Mouse (Mus musculus) lung, embryonic 14.5 days (tissue): ENCODE measurements at regions not wholly inside any gene's neighbourhood (a gene's known extent, or its start where the extent isn't known, plus 50 kb on each side); places are given as distances from the start of the nearest gene placed in this dataset.

Experiments
- ATAC-seq: fragments of 200-750 bp; cut with Nextera tagmentation; 2 replicates; pipeline ENCODE4 v1.8.0; 2017; ENCODE audit warnings: mild to moderate bottlenecking, moderate TSS enrichment, moderate library complexity; ENCODE audit not compliant: insufficient read depth
- DNase-seq: peaks from one replicate; pipeline ENCODE4 v3.0.0-alpha.2; 2015
- H3K27ac ChIP-seq: fragments of 300-500 bp; sonication (generic); 2 replicates; pipeline ENCODE4 v1.5.1; 2014; ENCODE audit warnings: low read depth, mild to moderate bottlenecking, moderate library complexity
- H3K27me3 ChIP-seq: fragments of 300-500 bp; sonication (generic); 2 replicates; pipeline ENCODE4 v1.6.1; 2014; ENCODE audit warnings: low read length, control low read depth; ENCODE audit not compliant: insufficient read depth
- H3K36me3 ChIP-seq: fragments of 300-500 bp; sonication (generic); 2 replicates; pipeline ENCODE4 v1.6.1; 2014; ENCODE audit warnings: control low read depth; ENCODE audit not compliant: insufficient read depth
- H3K4me1 ChIP-seq: fragments of 300-500 bp; sonication (generic); 2 replicates; pipeline ENCODE4 v1.6.1; 2014; ENCODE audit warnings: antibody characterized with exemption, control low read depth; ENCODE audit not compliant: insufficient read depth
- H3K4me2 ChIP-seq: fragments of 300-500 bp; sonication (generic); 2 replicates; pipeline ENCODE4 v1.6.1; 2014; ENCODE audit warnings: mild to moderate bottlenecking
- H3K4me3 ChIP-seq: fragments of 300-500 bp; sonication (generic); 2 replicates; pipeline ENCODE4 v1.5.1; 2014; ENCODE audit warnings: low read depth, low read length
- H3K9ac ChIP-seq: fragments of 300-500 bp; sonication (generic); 2 replicates; pipeline ENCODE4 v1.6.1; 2014
- H3K9me3 ChIP-seq: fragments of 300-500 bp; sonication (generic); 2 replicates; pipeline ENCODE4 v1.6.1; 2016; ENCODE audit warnings: low read depth, low read length, control low read depth
- CTCF ChIP-seq: IDR thresholded peaks from 2 replicates; pipeline ENCODE4 v1.5.1; 2016; ENCODE audit warnings: antibody characterized with exemption, low read depth
- WGBS: fragments of 180-500 bp; shearing (Covaris S2); extraction: QIAGEN DNeasy Blood & Tissue Kit; methylation state at CpG from one replicate; pipeline ENCODE4 v1.1.7; 2014; 5-methylcytosine and 5-hydroxymethylcytosine counted together

- no peak overlapping the region for H3K27ac ChIP-seq
Measured at GRCm38 (mm10) chrX:11729992-11730391, 402.4 kb downstream of the H2al1j start.

GRCm38 (mm10) chrX:11732371-11732770 lies 404.7 kb downstream of the H2al1j start:
- H3K27me3 ChIP-seq, result no peaks in the 10 kb centered on the region
- ATAC-seq (no peak), DNase-seq (no peak)
- TF ChIP-seq CTCF, result no peak
- H3K9ac ChIP-seq, result no peak overlapping the region
- 91% methylated on average over 2 of the region's 2 CpGs for whole genome bisulfite sequencing
- H3K9me3 ChIP-seq, result no peaks in the 10 kb centered on the region
- H3K4me3 ChIP-seq, result no peak overlapping the region
- H3K4me2 ChIP-seq, result no peak overlapping the region
- no peak overlapping the region for H3K27ac ChIP-seq
- peaks cover 7% of the 10 kb centered on the region; the same call in 1 of the 2 replicates for H3K4me1 ChIP-seq
- no peaks in the 10 kb centered on the region for H3K36me3 ChIP-seq

More at GRCm38 (mm10) chrX:11729992-11730391, 402.4 kb downstream of the H2al1j start:
- Histone ChIP-seq H3K9ac (no peak overlapping the region), H3K36me3 (no peaks in the 10 kb centered on the region), H3K4me2 (no peak overlapping the region), H3K4me1 (peaks cover 7% of the 10 kb centered on the region; the same call in 1 of the 2 replicates), H3K27me3 (no peaks in the 10 kb centered on the region), H3K9me3 (no peaks in the 10 kb centered on the region), H3K4me3 (no peak overlapping the region)
- ATAC-seq (no peak), DNase-seq (no peak)
- 73% methylated on average over 6 of the region's 6 CpGs for WGBS
- TF ChIP-seq CTCF, result no peak

DNA sequence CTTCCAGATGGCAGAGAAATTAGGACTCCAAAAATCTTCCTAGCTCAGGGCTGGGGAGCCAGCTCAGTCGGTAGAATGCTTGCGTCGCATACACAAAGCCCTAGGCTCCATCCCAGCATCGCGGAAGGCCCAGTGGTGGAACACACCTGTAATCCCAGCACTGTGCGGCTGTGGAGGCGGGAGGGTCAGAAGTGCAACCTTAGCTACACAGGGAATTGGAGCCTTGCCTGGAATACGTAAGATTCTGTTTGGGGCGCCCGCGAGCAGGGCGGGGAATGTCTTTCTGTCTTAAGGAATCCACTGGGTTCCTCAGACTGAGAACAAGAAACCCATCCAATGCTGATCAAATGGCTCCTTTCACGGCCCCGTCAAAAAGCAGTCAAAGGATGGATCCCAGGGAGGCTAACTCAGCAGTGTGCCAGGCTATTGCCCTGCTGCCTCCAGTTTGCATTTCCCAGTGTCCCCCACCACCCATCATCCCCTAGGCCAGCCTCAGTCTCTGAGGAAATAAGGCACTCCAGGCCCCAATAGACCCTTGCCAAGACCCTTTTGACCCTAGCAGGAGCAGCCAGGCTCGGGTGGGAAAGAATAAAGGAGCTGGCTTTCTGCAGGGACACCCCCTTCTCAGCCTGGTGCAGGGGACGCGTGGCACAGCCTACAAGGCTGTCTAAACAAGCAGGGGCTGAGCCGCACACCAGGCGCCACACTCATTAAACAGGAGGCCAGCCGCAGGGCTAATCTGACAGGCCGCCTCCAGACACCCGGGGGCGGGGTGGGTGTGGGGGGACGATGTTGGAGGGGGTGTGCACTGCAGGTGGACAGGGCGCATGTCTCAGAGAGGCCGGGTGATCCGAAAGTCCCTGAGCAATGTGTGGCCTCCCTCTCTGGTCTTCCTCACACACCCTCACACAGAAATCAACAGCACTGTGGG lies 407.1 kb downstream of the H2al1j start:
- 30% methylated on average over 25 of the region's 27 CpGs for WGBS
- Histone ChIP-seq H3K4me1 (peaks cover 11% of the 10 kb centered on the region; the same call in 1 of the 2 replicates), H3K4me2 (no peak overlapping the region), H3K4me3 (no peak overlapping the region), H3K9me3 (no peaks in the 10 kb centered on the region), H3K27ac (peak overlapping the region; percentile 63; the same call in 1 of the 2 replicates), H3K36me3 (no peaks in the 10 kb centered on the region), H3K27me3 (no peaks in the 10 kb centered on the region), H3K9ac (no peak overlapping the region)
- peak; percentile 50; the same call in 1 of the 2 replicates for ATAC-seq
- no peak for TF ChIP-seq CTCF
- peak; percentile 46 for DNase-seq

GRCm38 (mm10) chrX:11735516-11736170 lies 408.0 kb downstream of the H2al1j start:
- H3K9ac ChIP-seq, result no peak overlapping the region
- H3K27ac ChIP-seq, result peak overlapping the region; percentile 63; the same call in 1 of the 2 replicates
- peaks cover 11% of the 10 kb centered on the region; the same call in 1 of the 2 replicates for H3K4me1 ChIP-seq
- H3K9me3 ChIP-seq, result no peaks in the 10 kb centered on the region
- H3K36me3 ChIP-seq, result no peaks in the 10 kb centered on the region
- 22% methylated on average over 17 of the region's 17 CpGs for WGBS
- ATAC-seq, result peak; percentile 66; the same call in 1 of the 2 replicates
- TF ChIP-seq CTCF, result no peak
- H3K4me2 ChIP-seq, result no peak overlapping the region
- H3K4me3 ChIP-seq, result no peak overlapping the region
- H3K27me3 ChIP-seq, result no peaks in the 10 kb centered on the region
- DNase-seq, result peak; percentile 78

DNA sequence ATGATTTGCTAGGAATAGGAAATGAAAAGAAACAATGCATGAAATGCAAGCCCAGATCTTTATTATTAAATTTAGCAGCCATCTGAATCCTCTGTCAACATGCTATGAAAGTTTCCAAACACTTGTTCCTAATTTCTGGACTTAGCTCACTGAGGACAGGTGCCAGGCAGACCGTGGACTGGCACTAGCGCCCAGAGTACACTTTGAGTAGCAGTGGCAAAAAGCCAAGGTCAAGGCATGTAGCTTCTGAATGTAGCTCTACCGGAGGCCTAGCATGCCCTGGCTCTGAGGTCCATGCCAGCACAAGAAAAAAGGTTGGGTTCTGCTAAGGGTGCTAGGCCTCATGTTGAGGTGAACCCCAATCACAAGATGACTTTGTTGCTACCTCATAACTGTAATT lies 408.9 kb downstream of the H2al1j start:
- ATAC-seq, result no peak
- Histone ChIP-seq H3K27me3 (no peaks in the 10 kb centered on the region), H3K4me2 (no peak overlapping the region), H3K4me1 (peaks cover 11% of the 10 kb centered on the region; the same call in 1 of the 2 replicates), H3K9me3 (no peaks in the 10 kb centered on the region), H3K4me3 (no peak overlapping the region), H3K27ac (no peak overlapping the region), H3K9ac (no peak overlapping the region), H3K36me3 (no peaks in the 10 kb centered on the region)
- DNase-seq, result no peak
- TF ChIP-seq CTCF, result no peak
- 67% methylated on average over 3 of the region's 3 CpGs for WGBS

GRCm38 (mm10) chrX:11739565-11739964 lies 411.9 kb downstream of the H2al1j start:
- DNase-seq, result peak; percentile 60
- no peak overlapping the region for H3K9ac ChIP-seq
- TF ChIP-seq CTCF, result no peak
- WGBS, result 18% methylated on average over 7 of the region's 7 CpGs
- no peaks in the 10 kb centered on the region for H3K9me3 ChIP-seq
- H3K27ac ChIP-seq, result peak overlapping the region; percentile 69; the same call in 1 of the 2 replicates
- H3K4me1 ChIP-seq, result peaks cover 9% of the 10 kb centered on the region; the same call in 1 of the 2 replicates
- H3K36me3 ChIP-seq, result no peaks in the 10 kb centered on the region
- ATAC-seq, result peak; percentile 79
- no peak overlapping the region for H3K4me3 ChIP-seq
- no peaks in the 10 kb centered on the region for H3K27me3 ChIP-seq
- H3K4me2 ChIP-seq, result no peak overlapping the region

- no peaks in the 10 kb centered on the region for H3K9me3 ChIP-seq
- H3K27ac ChIP-seq, result no peak overlapping the region
- H3K36me3 ChIP-seq, result no peaks in the 10 kb centered on the region
- H3K27me3 ChIP-seq, result no peaks in the 10 kb centered on the region
- DNase-seq, result no peak
- WGBS, result 42% methylated on average over 3 of the region's 3 CpGs
- H3K9ac ChIP-seq, result no peak overlapping the region
- no peak for TF ChIP-seq CTCF
- H3K4me3 ChIP-seq, result no peak overlapping the region
- no peak overlapping the region for H3K4me2 ChIP-seq
- no peaks in the 10 kb centered on the region for H3K4me1 ChIP-seq
- ATAC-seq, result no peak
Measured at GRCm38 (mm10) chrX:11745911-11746310, 414.2 kb downstream of the Bcor start.
